Mouse (Mus musculus) liver, embryonic 11.5 days (tissue): Measurements from ENCODE around the gene Syvn1. TPM values are rescaled to one million over a fixed set of nuclear protein-coding genes. Genes with fewer than 3 reads are reported as not detected.

ENCODE experiments used
- ATAC-seq: fragments of 200-750 bp; cut with Nextera tagmentation; replicated peaks from 2 replicates; pipeline ENCODE4 v1.8.0; 2017; ENCODE audit warnings: moderate number of reproducible peaks, mild to moderate bottlenecking, moderate TSS enrichment, moderate library complexity; ENCODE audit not compliant: low FRiP score
- DNase-seq: peaks from one replicate; pipeline ENCODE4 v3.0.0-alpha.2; 2017; ENCODE audit warnings: low spot score
- H3K27ac ChIP-seq: fragments of 300-500 bp; sonication (generic); 2 replicates; pipeline ENCODE4 v1.5.1; 2014; ENCODE audit warnings: mild to moderate bottlenecking, low read depth, low read length, control low read depth
- H3K27me3 ChIP-seq: fragments of 300-500 bp; sonication (generic); replicated peaks from 2 replicates; pipeline ENCODE4 v1.6.1; 2014; ENCODE audit warnings: low read length, mixed read lengths; ENCODE audit not compliant: control insufficient read depth, insufficient read depth
- H3K36me3 ChIP-seq: fragments of 300-500 bp; sonication (generic); 2 replicates; pipeline ENCODE4 v1.6.1; 2014; ENCODE audit warnings: mild to moderate bottlenecking, low read length, moderate library complexity, mixed read lengths; ENCODE audit not compliant: control insufficient read depth, insufficient read depth
- H3K4me1 ChIP-seq: fragments of 300-500 bp; sonication (generic); replicated peaks from 2 replicates; pipeline ENCODE4 v1.6.1; 2014; ENCODE audit warnings: low read length, mixed read lengths; ENCODE audit not compliant: control insufficient read depth, insufficient read depth
- H3K4me2 ChIP-seq: fragments of 300-500 bp; sonication (generic); 2 replicates; pipeline ENCODE4 v1.6.1; 2014; ENCODE audit warnings: mild to moderate bottlenecking, control low read depth, moderate library complexity
- H3K4me3 ChIP-seq: fragments of 300-500 bp; sonication (generic); 2 replicates; pipeline ENCODE4 v1.5.1; 2014; ENCODE audit warnings: low read depth, low read length, control low read depth
- H3K9ac ChIP-seq: fragments of 300-500 bp; sonication (generic); 2 replicates; pipeline ENCODE4 v1.6.1; 2014; ENCODE audit warnings: low read depth, low read length, control low read depth
- H3K9me3 ChIP-seq: fragments of 300-500 bp; sonication (generic); 2 replicates; pipeline ENCODE4 v1.6.1; 2016; ENCODE audit warnings: low read length, inconsistent platforms, mixed read lengths; ENCODE audit not compliant: control insufficient read depth
- WGBS: fragments of 180-500 bp; shearing (Covaris S2); extraction: QIAGEN DNeasy Blood & Tissue Kit; methylation state at CpG from one replicate; pipeline ENCODE4 v1.1.7; 2014; 5-methylcytosine and 5-hydroxymethylcytosine counted together
- polyA plus RNA-seq: library from polyadenylated mRNA; unstranded; fragments of >200 nt; fragmentation: Nextera tagmentation; extraction: Ambion mirVana; gene quantifications from 2 replicates; pipeline ENCODE4 v1.2.1, GENCODE M21; 2014

The Syvn1 gene
- polyA plus RNA-seq = 30.7 and 33.7 TPM in 2 replicates

DNA sequence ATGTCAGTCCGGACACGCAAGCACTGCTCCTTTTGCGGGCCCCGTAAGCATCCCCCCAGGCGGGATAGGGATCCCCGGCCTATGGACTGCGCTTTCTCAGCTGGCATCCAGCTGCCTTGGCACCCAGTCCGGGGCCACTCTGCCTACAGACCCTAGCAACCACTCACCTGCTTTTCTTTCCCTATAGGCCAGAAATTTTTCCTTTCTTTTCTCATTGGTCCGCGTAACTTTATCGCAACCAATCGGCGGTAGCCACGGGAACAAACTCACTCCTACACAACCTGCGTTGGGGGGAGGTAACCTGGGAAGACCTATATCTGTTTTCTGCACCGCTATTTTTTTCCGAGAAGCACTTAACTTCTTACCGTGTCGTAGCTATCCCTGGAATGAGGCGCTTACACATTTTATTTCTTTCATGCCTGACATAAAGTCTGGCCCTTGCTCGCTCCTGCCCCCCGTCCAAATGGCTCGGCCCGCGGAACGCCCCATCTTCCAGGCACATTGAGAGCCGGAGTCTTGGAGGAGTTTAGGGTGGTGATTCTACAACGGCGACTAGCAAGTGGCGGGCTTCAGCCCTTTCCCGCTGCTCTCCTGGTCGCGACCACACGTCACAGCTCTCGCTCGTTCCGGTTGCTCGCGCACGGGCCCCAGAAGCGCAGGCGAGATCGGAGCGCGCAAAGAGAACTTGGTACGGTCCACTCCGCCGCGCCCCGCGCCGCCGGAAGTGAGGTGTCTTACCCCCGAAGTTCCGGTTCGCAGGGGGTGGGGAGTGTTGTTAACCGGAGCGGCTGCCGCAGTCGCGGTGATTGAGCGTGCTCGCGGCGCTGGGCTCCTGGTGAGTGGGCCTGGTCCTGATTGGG, at the start of gene Syvn1:
Gene Syvn1 (plus strand): TSS at position 283 of the 860 bp plus-strand sequence.
- Histone ChIP-seq H3K4me3 (peak within 1 kb of the TSS; percentile 88), H3K9me3 (no peaks in the 10 kb centered on the region), H3K4me1 (peaks cover 14% of the 10 kb centered on the region; the same call in 1 of the 2 replicates), H3K9ac (peak within 1 kb of the TSS; percentile 96), H3K36me3 (peaks cover 27% of the 10 kb centered on the region), H3K27ac (peak within 1 kb of the TSS; percentile 99), H3K27me3 (no peaks in the 10 kb centered on the region), H3K4me2 (peak within 1 kb of the TSS; percentile 85)
- DNase-seq (peak; percentile 93), ATAC-seq (peak; percentile 87)
- WGBS = under 1% methylated on average over 65 of the region's 65 CpGs

- Histone ChIP-seq H3K36me3 (peaks cover 2% of the 10 kb centered on the region), H3K27ac (no peak overlapping the region), H3K9me3 (no peaks in the 10 kb centered on the region), H3K4me1 (no peaks in the 10 kb centered on the region), H3K27me3 (no peaks in the 10 kb centered on the region), H3K4me3 (no peak overlapping the region), H3K9ac (no peak overlapping the region), H3K4me2 (no peak overlapping the region)
- no peak for ATAC-seq
- no peak for DNase-seq
- WGBS = 83% methylated on average over 3 of the region's 3 CpGs
Observed at GRCm38 (mm10) chr19:5998180-5998579, 48.2 kb upstream of the Syvn1 start.

- Histone ChIP-seq H3K36me3 (no peaks in the 10 kb centered on the region; the same call in 1 of the 2 replicates), H3K4me3 (no peak overlapping the region), H3K9ac (no peak overlapping the region), H3K4me2 (no peak overlapping the region), H3K4me1 (no peaks in the 10 kb centered on the region), H3K27me3 (no peaks in the 10 kb centered on the region), H3K27ac (no peak overlapping the region), H3K9me3 (no peaks in the 10 kb centered on the region)
- WGBS = 77% methylated on average over 5 of the region's 5 CpGs
- ATAC-seq (no peak), DNase-seq (no peak)
Observed at GRCm38 (mm10) chr19:5999969-6000368, 46.4 kb upstream of the Syvn1 start.

- H3K9me3 ChIP-seq = no peaks in the 10 kb centered on the region
- H3K4me3 ChIP-seq = no peak overlapping the region
- DNase-seq (no peak), ATAC-seq (no peak)
- no peak overlapping the region for H3K9ac ChIP-seq
- no peak overlapping the region for H3K27ac ChIP-seq
- H3K36me3 ChIP-seq = peaks cover 9% of the 10 kb centered on the region; the same call in 1 of the 2 replicates
- WGBS = 81% methylated on average over 11 of the region's 11 CpGs
- H3K4me2 ChIP-seq = no peak overlapping the region
- H3K4me1 ChIP-seq = no peaks in the 10 kb centered on the region; the same call in 1 of the 2 replicates
- H3K27me3 ChIP-seq = no peaks in the 10 kb centered on the region
Observed at GRCm38 (mm10) chr19:6005541-6005940, 40.8 kb upstream of the Syvn1 start.

- Histone ChIP-seq H3K4me3 (no peak overlapping the region), H3K9ac (no peak overlapping the region), H3K4me2 (no peak overlapping the region), H3K4me1 (peaks cover 3% of the 10 kb centered on the region; the same call in 1 of the 2 replicates), H3K36me3 (peaks cover 9% of the 10 kb centered on the region; the same call in 1 of the 2 replicates), H3K9me3 (no peaks in the 10 kb centered on the region), H3K27ac (no peak overlapping the region), H3K27me3 (no peaks in the 10 kb centered on the region)
- DNase-seq (no peak), ATAC-seq (no peak)
- WGBS = 86% methylated on average over 13 of the region's 13 CpGs
Observed at GRCm38 (mm10) chr19:6007013-6007412, 39.4 kb upstream of the Syvn1 start.

- DNase-seq = no peak
- 86% methylated on average over 8 of the region's 8 CpGs for WGBS
- Histone ChIP-seq H3K9me3 (no peaks in the 10 kb centered on the region), H3K4me2 (no peak overlapping the region), H3K4me3 (no peak overlapping the region), H3K27ac (no peak overlapping the region), H3K36me3 (peaks cover 9% of the 10 kb centered on the region; the same call in 1 of the 2 replicates), H3K4me1 (peaks cover 5% of the 10 kb centered on the region), H3K27me3 (no peaks in the 10 kb centered on the region), H3K9ac (no peak overlapping the region)
- ATAC-seq = no peak
Observed at GRCm38 (mm10) chr19:6009137-6009536, 37.2 kb upstream of the Syvn1 start.

- Histone ChIP-seq H3K27ac (no peak overlapping the region), H3K4me2 (peak overlapping the region; percentile 93), H3K36me3 (peaks cover 3% of the 10 kb centered on the region; the same call in 1 of the 2 replicates), H3K27me3 (0 out of 2 replicates have a peak, but pooled peaks cover 4% of the 10 kb centered on the region), H3K9me3 (no peaks in the 10 kb centered on the region), H3K4me3 (peak overlapping the region; percentile 56), H3K4me1 (peaks cover 35% of the 10 kb centered on the region), H3K9ac (no peak overlapping the region)
- DNase-seq (no peak), ATAC-seq (no peak)
- 84% methylated on average over 10 of the region's 10 CpGs for WGBS
Observed at GRCm38 (mm10) chr19:6013691-6014090, 32.7 kb upstream of the Syvn1 start.

- WGBS = 2% methylated on average over 18 of the region's 18 CpGs
- DNase-seq = peak; percentile 82
- Histone ChIP-seq H3K27ac (peak overlapping the region; percentile 93), H3K4me2 (peak overlapping the region; percentile 93), H3K27me3 (0 out of 2 replicates have a peak, but pooled peaks cover 4% of the 10 kb centered on the region), H3K4me1 (peaks cover 35% of the 10 kb centered on the region), H3K36me3 (no peaks in the 10 kb centered on the region), H3K9ac (peak overlapping the region; percentile 81), H3K4me3 (peak overlapping the region; percentile 56), H3K9me3 (no peaks in the 10 kb centered on the region)
- peak; percentile 95 for ATAC-seq
Observed at GRCm38 (mm10) chr19:6014991-6015510, 31.3 kb upstream of the Syvn1 start.
